Mouse (Mus musculus): ENCODE measurements at regions not wholly inside any gene's neighbourhood (a gene's known extent, or its start where the extent isn't known, plus 50 kb on each side); places are given as distances from the start of the nearest gene placed in this dataset.

DNA sequence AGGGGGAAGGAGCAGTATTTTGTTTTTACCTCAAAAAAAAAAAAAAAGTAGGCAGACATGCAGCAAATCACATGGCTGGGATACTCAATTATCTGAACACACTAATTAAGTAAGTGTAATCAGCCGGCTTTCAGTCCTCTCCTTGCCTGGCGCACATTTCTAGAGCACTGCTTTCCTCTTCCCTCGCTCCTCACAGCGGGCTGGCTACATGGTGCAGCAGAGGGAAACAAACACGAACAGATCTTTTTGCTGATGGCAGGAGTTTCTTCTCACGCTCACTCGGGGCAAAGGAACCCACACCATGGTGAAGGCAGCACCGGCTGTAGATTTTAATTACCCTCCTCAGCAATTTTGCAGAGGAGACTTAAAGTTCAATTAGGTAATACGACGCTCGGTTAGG lies 169.7 kb upstream of the Azi2 start:
- DNase-seq (ENCODE audit: low spot score in 2 of 2), result no peak

DNA sequence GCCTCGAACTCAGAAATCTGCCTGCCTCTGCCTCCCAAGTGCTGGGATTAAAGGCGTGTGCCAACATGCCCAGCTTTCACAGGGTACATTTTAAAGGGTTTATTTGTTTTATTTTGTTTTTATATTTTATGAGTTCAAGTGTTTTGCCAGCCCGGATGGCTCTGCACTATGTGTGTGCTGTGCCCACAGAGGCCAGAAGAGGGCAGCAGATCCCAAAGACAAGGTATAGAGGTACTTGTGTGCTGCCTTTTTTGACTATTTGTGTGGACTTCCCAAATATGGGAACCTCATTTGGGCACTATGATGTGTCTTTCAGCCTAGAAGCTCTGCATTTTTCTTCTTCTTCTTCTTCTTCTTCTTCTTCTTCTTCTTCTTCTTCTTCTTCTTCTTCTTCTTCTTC lies 176.4 kb upstream of the Azi2 start:
- no peak for DNase-seq (ENCODE audit: low spot score in 2 of 2)

DNA sequence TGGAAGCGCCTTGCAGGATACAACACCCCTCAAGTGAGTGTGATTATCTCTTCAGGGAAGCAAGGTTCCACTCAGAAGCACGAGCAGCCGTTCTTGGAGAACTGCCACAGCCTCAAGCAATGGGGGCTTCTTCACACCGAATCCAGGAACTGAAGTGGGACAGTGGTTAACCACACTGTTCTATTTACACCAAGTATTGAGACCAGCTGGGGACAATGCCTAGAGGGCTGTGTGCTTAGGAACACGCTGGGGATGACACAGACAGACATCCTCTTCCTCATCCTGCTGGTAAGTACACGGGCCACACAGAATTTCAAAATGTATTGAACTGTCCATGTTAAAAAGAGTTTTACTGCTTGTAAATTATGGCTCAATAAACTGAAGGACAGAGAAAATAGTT lies 177.0 kb upstream of the Azi2 start:
- no peak for DNase-seq (ENCODE audit: low spot score in 2 of 2)

DNA sequence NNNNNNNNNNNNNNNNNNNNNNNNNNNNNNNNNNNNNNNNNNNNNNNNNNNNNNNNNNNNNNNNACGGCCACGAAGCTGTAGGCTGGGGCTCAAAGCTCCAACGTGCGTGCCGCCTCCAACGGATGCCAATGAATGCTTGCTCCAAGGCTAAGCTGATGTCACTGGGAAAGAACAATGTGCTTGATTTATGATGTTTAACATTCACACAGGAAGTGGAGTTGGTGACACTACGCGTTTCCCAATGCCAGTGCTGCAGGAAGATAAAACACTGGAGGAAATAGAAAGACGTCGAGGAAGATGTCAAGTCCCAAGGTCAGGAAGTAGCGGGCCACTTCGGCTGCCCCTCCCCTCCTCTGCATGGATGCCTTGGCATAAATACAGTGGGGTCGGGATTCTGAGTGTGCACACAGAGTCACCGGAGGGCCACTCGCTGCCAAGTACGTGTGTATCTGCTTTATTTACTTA lies 180.7 kb upstream of the Azi2 start:
- DNase-seq (ENCODE audit: low spot score in 2 of 2), result no peak

DNA sequence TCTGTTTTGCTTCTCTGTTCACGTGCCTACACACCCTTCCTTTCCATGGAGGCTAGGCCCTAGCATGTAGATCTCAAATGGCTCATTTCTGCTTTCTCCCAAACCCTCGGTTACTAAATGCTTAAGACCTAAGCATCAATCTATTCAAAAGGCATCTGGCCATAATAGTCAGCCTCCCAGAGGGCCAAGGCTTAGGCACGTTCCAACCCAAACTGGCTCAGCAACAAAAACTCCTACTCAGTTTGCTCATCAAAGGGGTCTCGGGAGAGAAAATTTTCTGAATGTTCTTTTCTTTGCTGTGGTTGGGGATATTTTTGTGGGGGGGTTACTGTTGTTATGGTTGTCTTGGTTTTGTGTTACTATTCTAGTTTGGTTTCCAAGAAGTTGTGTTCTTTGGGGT lies 196.8 kb upstream of the Azi2 start:
- DNase-seq (ENCODE audit: low spot score in 2 of 2), result no peak

DNA sequence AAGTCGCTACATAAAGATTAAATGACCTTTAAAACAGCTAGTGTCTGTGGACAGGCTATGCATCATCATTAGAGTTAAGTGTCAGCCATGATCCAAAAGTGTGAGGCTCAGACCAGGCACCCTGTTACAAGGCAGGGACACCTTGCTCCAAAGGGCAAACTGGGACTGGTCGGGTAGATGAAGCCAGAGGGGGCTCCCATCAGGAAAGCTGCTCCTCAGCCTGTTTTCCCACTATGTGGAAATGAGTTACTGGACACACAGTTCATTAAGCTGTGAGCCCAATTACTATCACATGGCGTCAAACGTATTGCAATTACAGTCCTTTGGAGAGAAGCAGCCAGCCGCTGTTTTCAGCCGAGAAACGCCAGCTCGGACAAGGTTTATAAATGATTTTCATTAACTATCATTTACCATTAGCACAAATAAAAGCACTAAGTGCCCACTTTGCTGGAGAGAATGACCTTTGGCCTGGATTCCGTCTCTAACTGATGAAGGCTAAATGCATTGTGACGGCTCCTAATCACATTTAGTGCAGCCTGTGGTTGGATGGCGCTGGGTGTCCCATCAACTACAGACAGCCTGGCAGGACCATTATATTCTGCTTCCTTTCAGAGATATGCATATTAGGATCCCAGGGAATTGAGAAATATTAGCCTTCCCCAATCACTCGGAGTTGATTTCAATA lies 203.5 kb upstream of the Azi2 start:
- no peak for DNase-seq (ENCODE audit: low spot score in 2 of 2)

DNA sequence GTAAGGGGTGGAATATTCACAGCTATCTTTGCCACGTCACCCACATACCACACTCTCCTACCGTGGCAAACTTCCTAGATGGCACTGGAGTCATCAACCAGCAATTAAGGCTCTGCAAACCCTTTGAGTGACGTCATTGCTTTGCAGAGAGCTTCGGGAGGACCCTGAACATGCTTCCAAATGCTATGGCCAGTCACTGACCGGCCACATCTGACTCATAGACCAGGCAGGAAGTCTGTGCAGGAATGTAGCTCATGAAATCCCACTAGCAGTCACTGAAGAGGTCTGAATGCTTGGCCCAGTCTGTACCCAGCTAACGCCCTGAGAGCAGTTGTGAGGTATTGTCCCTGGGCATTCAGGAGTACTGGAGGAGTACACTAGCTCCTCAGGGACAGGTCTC lies 203.9 kb upstream of the Rbms3 start:
- DNase-seq (ENCODE audit: low spot score in 2 of 2), result no peak

DNA sequence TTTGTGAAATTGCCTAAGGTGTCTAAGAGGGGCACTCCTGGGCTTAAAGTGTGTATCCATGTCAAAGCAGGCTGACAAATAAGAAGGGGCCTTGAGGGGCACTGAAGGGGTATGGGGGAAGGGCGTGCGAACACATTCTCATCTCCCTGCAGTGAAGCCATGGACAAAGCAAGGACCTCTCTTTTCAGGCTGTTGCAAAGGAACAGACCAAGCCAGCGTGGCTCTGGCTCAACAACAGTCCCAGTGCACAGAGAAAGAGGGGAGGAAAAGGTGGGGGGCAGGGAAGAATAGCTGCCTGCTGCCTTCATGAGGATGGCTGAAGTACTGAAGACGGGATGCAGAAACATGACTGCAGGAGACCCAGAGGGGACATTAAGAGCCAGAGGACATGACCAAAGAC lies 184.9 kb upstream of the Rbms3 start:
- DNase-seq (ENCODE audit: low spot score in 2 of 2), result no peak

DNA sequence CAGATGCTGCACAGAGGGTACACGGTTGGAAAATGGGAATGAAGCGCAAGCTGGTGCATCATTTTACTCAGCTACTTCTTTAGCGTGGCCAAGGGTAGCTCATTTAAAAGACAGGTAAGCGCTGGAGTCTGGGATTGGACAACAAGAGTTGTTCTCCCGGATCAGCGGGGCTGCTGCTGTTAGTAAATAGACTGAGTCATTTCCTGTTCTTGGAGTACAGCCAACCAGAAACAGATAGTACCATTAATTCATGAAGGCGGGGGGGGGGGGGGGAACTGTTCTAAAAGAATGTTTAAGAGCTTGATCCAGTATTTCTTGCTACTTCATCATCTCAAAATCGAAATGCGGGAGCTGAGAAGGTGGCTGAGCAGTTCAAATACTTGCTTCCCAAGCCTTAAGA lies 183.5 kb upstream of the Rbms3 start:
- DNase-seq (ENCODE audit: low spot score in 2 of 2), result no peak

DNA sequence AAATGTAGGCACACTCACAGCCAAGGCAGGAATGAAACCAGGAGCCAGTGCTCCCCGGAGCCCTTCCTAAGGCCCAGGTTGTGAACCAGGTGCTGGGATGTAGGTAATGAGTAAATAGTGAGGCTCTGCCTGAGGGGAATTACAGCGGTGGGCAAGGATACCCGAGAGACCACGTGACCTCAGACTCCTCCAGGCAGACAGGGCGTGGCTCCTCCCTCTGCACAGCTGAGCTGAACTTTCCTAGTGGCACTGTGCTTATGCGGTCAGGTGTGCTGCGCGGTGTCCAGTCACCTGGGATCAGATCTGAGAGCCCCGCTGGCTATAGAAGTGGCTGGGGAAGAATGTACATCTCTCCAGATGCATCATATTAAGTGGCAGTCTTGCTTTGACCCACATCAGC lies 176.1 kb upstream of the Rbms3 start:
- DNase-seq (ENCODE audit: low spot score in 2 of 2), result no peak

DNA sequence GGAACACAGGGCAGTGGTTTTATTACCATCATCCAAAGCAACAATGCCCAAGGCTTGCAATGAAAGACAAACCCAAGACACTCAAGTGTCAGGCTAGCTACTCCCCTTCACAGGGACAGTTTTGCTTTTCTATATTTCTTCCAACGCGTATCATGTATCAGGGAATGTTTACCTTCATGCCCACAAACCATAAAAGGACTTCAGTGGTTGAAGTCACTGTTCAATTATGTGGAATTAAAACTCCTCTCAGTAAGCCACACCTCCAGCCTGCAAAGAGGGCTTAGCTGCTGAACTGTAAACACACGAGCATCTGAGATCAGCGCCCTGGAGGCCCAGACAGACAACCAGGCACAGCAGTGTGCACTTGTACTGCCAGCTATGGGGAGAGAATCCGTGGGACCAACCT lies 154.5 kb upstream of the Rbms3 start:
- DNase-seq (ENCODE audit: low spot score in 2 of 2), result no peak

DNA sequence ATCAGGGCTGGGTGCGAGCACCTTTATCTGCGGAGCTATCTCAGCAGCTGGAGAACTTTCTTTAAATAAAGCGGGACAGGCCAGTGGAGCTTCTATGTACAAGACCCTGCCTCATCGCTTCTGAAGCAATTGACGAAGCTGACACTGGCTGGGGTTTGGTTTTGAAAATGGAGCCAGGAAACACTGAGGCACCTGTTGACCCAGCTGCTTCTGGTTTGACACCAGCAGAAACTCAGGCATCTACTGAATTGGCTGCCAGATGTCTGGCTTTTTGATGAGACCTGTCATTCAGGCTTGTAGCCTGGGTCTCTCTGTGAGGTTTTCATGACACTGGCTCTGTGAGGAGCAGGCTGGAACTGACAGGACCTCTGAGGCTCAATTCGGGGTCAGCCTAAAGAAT lies 124.9 kb upstream of the Rbms3 start:
- no peak for DNase-seq (ENCODE audit: low spot score in 2 of 2)

DNA sequence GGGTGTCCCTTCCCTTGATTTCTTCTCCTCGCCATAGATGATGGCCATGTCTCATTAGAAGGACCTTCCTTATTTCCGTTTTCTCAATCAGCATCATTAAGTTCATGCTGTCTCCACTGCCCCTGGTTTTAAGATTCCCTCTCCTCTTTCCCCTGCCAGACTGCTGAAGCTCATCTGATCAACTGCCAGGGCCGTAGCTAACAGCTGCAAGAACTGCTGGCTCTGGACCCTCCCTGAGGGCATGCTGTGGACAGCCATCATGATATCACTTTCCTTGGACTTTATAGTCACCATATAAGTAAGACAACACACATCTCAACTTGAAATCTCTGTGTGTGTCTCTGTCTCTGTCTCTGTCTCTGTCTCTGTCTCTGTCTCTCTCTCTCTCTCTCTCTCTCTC lies 123.8 kb upstream of the Rbms3 start:
- DNase-seq (ENCODE audit: low spot score in 2 of 2), result no peak

DNA sequence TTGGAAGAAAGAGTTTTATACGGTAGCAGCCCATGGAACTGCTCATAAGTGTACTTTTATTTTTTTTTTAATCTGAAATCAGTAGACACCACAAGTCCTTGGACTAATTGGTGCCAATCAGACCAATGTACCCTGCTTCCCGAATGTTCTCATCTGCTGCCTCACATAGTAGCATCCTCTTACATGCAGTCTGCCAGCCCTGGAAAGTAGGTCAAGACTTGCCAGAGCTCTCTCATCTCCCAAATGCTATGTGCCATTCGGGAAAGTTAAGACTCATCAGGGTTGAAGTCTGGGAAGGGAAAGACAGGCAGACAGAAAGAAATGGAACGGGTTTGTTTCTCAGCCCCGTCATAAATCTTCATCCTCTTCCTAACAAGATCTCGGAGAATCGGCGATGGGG lies 115.2 kb upstream of the Rbms3 start:
- no peak for DNase-seq (ENCODE audit: low spot score in 2 of 2)

DNA sequence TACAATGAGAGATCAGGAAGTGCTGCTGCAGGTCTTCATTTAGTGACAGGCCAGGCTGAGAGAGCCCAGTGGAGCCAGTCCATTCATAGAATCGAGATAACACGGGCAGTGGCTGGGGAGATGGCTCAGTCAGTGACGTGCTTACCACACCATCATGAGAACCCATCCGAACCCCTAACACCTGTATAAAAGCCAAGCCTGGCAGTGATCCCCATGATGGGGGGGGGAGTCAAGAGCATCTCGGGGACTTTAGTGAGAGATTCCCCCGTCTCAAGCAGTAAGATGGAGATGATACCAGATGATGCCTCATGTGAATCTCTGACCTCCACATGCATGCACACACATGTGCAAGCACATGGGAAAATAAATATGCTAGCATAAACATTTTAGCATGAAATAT lies 99.7 kb upstream of the Rbms3 start:
- no peak for DNase-seq (ENCODE audit: low spot score in 2 of 2)

DNA sequence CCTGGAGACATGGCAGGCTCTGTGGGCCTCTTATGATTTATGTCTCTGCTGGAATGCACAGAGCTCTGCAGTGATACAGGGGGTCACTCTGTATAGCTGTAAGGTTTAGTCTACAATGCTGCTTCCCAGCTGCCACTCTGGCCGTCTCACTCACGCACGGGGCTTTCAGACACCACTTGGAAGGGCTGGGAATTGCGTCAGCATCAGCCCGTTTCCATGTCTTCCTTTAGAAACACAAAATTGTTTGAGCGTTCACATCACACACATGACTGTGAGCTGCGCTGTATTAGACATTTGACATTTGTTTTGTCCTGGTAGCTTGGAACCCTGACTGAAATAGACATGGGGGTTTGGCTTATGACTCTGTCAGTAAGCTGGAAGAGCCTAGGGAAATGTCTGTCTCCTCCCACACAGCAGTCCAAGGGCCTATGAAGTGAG lies 90.5 kb upstream of the Rbms3 start:
- DNase-seq (ENCODE audit: low spot score in 2 of 2), result no peak

DNA sequence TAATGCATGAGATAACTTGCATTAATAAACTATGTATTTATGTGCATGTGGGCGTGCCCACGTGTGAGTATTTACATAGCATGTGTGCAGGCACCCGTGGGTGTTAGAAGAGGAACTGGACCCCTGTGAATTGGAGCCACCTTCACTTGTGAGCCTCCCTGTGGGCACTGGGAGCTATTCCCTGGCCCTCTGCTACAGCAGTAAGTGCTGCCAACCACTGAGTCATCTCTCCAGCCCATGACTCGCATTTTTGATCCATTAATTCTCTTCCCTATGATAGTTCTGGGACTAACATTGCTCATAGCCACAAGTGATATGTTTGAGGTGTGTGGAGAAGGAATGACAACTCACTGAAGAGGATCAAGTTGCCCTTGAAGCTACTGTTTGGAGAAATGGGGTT lies 87.6 kb upstream of the Rbms3 start:
- DNase-seq (ENCODE audit: low spot score in 2 of 2), result no peak

DNA sequence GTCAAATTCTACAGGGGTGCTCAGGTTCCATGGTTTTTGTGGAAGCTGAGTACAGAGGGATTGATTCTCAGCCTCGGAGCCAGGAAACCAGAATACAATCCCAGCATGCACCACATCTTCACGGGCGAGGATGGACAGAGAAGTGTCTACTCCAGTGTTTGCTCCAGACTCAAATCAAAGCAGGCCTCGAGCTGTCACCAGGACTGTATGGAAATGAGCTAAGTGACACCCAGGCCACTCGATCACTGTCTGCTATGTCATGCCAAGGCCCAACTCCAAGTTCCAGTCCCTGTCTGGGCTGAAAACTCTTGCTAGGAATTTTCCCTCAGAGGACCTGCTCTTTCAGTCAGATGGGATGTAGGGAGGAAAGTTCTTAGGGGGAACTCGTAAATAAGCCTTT lies 86.8 kb upstream of the Rbms3 start:
- no peak for DNase-seq (ENCODE audit: low spot score in 2 of 2)

DNA sequence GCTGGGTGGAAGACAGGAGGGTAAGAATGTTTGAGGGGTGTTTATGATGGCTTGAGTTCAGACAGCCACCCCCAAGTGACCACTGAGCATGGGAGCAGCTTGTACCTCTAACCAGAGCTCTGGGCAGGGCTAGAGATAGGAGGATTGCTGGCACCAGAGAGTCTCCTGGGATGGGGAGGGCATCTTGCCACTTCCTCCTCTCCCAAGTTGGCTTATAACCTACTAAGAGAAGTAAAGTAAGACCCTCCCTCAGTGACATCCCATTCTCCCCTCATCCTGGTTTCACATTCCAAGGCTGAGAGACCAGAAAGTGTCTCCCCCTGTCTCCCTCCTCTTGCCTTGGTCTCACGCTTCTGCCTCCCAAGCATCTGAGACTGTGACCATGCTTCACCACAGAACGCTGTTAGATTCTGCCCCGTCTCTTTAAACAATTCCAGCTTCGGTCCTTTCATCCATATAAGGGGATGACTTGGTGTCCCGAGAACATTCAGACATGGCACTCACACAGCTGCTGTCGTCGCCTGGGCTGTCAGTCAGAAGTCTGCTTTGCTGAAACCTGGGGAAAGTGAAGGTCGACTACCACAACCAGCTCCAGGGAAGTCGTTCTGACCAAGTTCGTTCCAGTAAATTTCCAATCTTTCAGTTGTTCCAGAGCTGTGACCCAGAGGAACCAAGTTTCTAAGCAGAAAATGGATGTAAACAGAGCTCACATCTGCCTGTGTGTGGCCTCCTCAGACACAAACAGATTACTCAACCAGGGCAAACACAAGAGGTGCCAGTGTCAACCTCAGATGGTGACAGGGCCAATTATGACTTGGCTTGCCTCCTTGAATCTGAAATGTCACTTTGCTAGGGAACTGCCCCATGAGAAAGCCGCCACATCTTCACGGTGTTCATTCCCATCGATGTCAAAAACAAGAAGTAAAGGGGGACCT lies 85.3 kb upstream of the Rbms3 start:
- no peak for DNase-seq (ENCODE audit: low spot score in 2 of 2)

DNA sequence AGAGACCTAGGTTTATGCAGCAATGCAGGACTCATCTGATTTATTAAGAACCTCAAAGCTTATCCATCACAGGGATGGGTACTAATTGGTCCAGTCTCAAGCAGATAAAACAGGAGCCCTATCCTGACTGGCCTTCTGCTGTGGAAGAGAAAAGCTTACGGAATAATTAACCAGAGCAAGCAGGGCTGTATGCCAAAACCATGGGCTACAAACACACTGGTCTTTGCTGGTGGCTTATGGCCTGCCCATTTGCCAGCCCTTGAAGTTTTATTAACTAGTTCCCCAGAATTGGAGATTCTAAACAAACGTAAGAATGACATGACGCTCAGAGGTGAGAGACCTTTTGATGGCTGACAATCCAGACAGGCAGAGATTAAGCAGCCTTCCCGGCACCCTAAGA lies 83.4 kb upstream of the Rbms3 start:
- no peak for DNase-seq (ENCODE audit: low spot score in 2 of 2)

DNA sequence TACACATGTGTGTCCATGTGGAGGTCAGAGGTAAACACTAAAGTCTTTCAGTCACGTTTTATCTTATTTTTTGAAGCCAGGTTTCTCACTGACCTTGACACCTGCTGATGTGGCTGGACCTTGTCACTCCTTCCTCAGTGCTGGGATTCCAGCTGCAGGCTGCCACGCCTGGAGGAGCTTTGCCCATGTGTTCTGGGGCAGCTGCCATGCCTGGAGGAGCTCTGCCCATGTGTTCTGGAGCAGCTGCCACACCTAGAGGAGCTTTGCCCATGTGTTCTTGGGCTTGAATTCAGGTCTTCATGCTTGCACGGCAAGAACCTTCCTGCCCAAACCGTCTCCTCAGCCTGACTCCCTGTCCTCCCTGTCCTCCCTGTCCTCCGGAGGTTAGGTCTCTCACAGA lies 82.1 kb upstream of the Rbms3 start:
- DNase-seq (ENCODE audit: low spot score in 2 of 2), result no peak

DNA sequence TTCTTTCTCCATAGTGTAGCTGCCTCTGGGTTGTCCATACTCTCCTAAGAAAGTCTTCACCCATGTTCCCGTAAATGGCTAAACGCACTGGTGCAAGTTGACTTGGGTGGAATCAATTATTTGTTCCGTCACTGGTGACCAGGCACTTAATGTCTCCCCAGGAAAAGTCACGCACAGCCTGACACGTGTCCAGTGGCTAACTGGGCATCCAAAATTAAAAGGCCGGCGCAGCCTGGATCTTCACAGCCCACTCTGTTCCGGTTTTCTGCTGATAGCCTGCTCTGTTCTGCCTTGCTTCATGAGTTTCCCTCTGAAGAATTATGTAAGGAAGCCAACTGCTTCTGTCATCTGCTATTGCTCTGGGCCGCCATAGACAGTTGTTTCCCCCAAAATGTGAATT lies 81.3 kb upstream of the Rbms3 start:
- no peak for DNase-seq (ENCODE audit: low spot score in 2 of 2)

DNA sequence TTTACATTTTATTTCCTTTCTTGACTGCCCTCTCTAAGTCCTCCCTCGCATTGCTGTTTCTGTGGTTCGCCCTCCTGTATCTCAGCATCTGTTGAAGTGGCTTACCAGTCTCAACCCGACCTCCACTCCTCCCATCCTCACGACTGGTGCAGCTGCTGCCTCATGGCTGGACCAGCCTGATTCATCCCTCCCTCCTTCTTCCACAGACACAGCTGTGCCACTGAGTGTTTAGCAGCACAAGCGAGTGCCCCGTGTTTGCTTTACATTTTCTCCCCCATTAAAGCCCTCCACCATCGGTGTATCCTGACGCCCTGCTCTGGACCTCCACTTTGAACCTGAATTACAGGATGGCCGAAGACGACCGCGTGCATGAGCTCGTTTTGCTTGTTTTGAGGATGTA lies 80.0 kb upstream of the Rbms3 start:
- no peak for DNase-seq (ENCODE audit: low spot score in 2 of 2)
